Mouse (Mus musculus): ENCODE measurements around the gene Dtx4. TPM values are rescaled to one million over a fixed set of nuclear protein-coding genes. Genes with fewer than 3 reads are reported as not detected.

Gene Dtx4
- polyA plus RNA-seq, 3 experiments from 2014 or later = 0.96 to 13.7 (median 11.0) TPM

GRCm38 (mm10) chr19:12493453-12494186 is 7.6 kb downstream of the Dtx4 start:
- no peak for ATAC-seq

DNA sequence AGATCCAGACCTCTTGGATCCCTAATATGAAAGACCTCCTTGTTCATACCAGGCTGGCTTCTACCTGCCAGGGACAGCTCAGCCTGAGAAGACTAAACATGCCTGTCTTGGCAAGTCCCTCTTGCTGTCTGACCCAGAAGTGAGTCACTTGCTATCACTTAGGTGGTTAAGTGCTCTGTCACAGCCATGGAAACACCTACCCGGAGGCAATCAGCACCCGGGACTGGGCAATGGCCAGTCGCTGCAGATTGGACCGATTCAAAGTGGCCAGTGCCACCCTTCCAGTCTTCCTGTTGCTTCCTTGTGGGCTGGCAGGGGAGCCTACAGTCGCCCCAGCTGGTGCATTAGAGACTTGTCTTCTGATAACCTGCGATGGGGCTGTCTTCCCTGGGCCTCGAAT is 9.6 kb downstream of the Dtx4 start:
- ATAC-seq = no peak

GRCm38 (mm10) chr19:12489675-12490570 is 11.3 kb downstream of the Dtx4 start:
- ATAC-seq = no peak

DNA sequence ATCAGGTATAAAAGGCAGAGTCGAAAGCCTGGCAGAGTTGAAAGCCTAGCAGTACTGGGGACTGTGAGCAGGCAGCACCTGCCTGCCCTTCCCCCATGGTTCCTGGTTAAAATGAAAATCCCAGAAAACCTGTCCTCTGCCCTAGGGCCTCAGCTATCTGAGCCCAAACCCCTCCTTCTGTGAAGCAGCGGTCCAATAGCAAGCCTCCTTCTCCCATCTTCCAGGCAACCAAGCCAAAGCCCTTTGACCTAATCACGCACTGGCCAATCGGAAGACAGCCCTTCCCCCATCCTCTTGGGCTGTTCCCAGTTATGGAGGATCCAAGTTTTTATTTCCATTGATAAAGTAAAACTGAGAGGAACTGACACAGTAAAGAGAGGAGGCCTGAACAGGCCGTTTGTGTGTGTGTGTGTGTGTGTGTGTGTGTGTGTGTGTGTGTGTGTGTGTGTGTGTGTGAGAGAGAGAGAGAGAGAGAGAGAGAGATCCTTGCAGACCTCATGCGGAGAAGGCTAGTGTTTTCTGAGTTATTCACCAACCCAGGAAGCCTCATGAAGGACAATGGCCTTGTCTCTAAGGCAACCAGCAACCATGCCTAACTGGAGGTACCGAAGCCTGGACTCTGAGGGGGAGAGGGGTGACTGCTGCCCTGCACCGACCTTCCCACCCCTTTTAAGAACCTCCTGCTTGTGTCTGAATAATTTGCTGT is 12.1 kb downstream of the Dtx4 start:
- ATAC-seq = no peak

- ATAC-seq = peak; percentile 89
Observed at GRCm38 (mm10) chr19:12488205-12488966, 12.9 kb downstream of the Dtx4 start.

DNA sequence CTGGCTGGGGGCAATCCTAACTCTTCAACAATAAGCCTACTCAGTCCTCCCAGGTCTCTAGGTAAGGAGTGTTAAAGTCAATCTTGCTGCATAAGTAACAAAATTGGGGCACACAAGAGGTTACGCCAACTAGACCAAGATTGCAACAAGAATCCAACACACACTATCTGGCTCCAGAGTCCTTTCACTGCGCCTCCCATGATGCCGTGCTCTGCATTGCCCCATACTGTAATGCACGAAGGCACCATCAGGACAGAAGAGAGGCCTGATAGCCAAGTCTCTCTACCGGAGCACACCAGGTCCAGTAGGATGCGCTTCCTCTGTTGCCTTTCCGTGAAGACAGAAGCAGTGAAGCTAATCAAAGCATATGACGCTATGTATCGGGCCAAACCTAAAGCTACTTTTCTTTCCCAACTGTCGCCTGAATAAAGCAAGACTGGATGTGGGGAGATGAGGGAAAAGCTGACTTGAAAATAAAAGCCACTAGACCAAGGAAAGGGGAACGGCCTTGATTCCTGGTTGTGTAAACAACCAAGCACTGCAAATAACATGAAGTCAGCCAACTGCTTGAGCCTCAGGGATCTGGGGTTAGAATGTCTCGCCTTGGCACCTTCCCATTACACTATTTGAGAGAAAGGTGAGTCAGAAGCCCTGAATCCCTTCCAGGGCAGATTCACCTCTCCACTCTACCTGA is 13.6 kb downstream of the Dtx4 start:
- ATAC-seq = no peak

- no peak for ATAC-seq
Observed at GRCm38 (mm10) chr19:12486875-12487274, 14.4 kb downstream of the Dtx4 start.

GRCm38 (mm10) chr19:12485631-12486030 is 15.6 kb downstream of the Dtx4 start:
- ATAC-seq = no peak

DNA sequence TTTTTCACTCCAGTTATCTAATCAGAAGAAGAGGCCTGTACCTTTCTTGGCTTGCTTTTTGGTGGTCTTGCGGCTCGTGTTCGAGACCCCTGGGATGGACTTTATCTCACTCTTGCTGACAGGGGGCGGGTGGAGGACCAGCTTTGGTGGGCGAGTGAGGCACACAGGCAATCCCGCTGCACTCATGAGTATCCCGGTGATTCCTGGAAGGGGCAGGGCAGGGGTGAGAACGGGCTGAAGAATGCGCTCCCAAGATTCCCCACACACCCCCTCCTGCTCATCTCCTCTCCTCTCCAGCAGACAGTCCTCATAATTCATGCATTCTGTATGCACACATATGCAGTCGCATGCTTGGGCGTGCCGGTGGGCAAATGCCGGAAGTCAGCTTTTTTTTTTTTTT is 16.0 kb downstream of the Dtx4 start:
- ATAC-seq = no peak

DNA sequence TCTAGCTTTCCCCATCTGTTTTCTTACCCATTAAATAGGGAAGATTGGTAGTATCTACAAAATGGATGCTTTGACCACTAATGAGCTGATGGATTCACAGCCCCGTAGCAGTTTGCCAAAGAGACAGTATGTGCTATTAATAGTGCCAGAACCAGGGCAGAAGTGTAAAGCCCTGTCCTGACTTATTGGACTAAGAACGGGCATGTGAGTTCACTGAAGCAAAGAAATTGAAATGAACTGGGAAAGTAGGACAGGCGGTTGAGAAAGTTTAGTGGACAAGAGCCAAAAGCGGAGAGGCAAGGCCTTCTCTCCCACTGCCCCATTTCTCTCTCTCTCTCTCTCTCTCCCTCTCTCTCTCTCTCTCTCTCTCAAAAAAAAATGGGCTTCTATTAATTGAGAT is 17.0 kb downstream of the Dtx4 start:
- ATAC-seq = no peak

DNA sequence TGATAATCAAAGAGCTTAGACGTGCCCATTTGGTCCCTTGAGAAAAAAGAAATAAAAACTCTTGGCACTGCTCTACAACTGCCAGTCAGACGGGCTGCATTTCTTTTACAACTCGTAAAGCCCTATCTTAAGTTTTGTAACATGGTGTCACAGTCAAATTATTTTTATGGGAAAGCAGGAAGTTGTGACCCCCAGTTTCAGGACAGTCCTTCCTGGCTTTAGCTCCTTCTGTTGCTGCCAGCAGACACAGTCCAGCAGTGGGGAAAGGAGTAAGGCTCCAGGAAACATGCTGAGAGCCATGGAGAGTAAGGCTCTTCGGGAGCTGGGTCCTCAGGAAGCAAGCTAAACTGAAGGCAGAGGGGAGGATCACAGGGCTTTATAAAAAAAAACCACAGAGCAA is 17.5 kb downstream of the Dtx4 start:
- no peak for ATAC-seq

DNA sequence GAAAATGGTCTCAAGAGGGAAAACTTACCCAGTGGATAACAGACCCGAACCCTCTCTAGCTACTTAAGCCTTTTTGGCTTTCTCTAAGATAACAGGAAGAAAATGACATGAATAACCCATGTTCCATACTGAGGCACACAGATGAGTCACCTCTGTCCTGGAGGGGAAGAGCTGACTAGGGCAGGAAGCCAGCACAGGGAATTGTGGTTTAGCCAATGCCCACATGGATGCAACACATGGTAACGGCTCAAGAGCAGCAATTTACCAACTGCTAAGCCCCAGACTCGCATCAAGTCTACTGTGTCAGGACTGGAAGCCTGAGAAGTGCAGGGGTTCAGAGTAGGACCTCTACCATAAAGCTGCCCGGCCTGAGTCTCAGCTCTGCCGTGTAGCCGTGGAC is 22.9 kb downstream of the Dtx4 start:
- ATAC-seq = no peak

DNA sequence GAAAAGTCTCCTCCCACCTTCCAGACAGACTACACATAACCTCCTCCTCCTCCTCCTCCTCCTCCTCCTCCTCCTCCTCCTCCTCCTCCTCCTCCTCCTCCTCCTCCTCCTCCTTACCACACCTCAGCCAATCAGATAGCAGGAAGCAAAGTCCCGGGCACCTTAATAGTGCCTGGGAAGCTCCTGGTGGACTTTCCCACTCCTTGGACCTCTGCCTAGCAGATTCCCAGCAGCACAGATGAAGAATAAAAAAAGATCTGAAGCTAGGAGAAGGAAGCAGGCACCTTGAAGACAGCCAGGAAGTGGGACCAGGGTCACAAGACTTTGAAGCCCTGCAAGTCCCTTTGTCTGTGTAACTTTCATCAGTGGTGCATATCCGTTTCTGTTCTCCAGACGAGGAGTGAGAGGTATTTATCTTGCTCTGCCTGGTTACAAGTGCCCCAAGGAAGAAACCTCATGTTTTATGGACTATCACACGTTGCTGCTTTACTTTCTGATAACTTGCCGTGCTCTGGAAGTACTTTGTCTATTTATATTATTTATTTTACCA is 24.5 kb downstream of the Dtx4 start:
- ATAC-seq = peak; percentile 60

DNA sequence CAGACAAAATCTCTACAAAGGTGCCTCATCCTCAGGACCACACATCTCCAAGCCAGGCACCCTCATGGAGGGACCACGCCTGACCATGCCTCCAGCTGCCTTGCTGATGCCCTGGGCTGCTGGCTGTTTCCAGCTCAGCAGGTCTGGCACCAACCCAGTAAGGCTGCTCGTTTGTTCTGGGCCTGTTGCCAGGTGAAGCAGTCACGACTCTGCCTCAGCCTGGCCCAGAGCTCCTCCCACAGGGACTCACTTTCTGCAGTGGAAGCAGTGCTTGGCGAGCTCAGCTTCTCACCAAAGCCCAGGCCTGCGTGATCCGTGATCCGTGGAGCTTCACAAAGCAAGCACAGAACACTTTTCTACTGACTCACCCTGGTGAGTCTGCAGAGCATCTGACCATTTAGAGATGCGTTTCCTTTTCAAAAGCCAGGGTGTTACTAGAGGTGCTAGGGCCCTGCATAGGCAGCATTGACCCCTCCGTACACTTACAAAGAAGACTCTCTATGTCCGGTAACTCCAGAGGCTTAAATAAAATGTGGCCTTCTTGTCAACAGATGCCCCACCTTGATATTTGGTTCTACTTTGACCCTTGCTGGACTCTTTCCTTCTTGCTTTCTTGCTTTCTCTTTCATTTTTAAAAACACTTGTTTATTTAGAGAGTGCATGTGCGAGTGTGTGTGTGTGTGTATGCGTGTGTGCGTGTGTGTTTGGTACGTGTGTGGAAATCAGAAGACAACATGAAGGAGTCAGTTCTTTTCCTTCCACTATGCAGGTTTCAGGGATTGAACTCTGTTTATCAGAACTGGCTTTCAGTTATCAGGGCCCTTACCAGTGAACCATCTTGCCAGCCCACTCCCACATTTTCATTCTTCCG is 25.6 kb downstream of the Dtx4 start:
- peak; percentile 70 for ATAC-seq

DNA sequence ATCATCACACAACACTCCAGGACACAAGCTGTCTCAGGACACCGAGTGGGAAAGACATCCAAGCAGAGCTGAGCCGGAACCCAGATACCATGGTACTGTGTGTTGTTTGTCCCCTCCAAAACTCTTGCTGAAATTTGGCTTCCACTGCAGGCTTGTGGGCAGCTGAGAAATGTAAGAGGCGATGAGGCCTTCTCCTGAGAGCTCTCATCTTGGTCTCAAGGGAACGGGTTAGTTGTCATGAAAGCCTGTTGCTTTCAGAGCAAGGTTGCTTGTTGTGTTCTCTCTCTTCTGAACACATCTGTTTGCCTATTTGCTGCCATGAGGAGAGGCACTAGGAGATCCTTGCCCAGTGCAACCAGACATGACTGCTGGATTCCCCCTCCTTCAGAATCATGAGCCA is 27.3 kb downstream of the Dtx4 start:
- ATAC-seq = no peak

DNA sequence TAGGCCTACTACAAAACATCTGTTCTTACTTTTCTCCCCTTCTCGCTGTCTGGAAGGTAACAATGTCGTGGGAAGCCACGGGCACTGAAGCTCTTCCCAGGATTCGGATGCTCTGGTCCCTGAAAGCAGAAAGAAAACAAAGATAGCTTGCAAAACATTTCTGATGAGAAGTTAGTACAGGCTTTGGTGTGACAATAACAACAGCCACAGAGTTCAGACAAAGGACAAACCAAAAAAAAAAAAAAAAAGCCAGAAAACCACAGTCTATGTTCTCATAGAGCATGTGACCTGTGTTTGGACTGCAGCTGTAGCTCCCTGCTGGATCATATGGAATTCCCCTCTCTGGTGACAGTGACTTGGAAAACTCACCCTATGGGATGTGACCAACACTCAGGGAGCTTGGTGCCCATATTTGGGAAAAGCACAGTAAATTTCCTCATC is 28.0 kb downstream of the Dtx4 start:
- ATAC-seq = peak; percentile 47

GRCm38 (mm10) chr19:12472381-12472976 is 28.8 kb downstream of the Dtx4 start:
- ATAC-seq = no peak

- ATAC-seq = peak; percentile 27
Observed at GRCm38 (mm10) chr19:12471866-12472265, 29.4 kb downstream of the Dtx4 start.

- ATAC-seq = no peak
Observed at GRCm38 (mm10) chr19:12467436-12467835, 33.8 kb downstream of the Dtx4 start.

DNA sequence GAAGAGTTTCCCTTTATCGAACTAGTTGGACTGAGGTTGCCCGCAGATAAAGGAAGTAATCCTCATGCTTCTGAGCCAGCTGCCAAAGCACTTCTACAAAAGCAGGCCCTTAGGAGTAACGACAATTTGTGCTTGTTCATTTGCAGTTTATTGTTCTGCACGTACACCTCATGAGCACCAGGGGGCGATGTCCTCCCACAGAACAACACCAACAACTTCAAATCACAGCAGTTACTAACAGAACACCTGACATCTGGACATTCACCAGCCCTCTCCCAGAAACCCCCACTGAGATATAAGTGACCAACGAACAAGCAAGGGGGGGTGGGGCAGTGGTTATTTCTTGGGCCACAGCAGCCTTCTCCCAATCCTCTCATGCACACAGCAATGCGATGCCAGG is 35.0 kb downstream of the Dtx4 start:
- ATAC-seq = peak; percentile 68
